Mouse (Mus musculus): ENCODE data around the gene Olfr93. TPM values are rescaled to one million over a fixed set of nuclear protein-coding genes. Genes with fewer than 3 reads are reported as not detected.
"Not testable (repeated sequence)": the region's sequence is repeated elsewhere in the genome, so short reads cannot be mapped to it uniquely, and the experiment has no call there.

Olfr93 gene
- polyA plus RNA-seq, 1 experiment from 2014 or later, result not detected

- H3K36me3 ChIP-seq (ENCODE audit: control insufficient read depth, insufficient read depth, low read length), result no peaks in the 10 kb centered on the region
- H3K27ac ChIP-seq (ENCODE audit: low read depth, low read length), result no peak overlapping the region
- WGBS (ENCODE audit: insufficient replicate concordance), result 26% methylated on average over 2 of the region's 2 CpGs
- H3K4me1 ChIP-seq (ENCODE audit: control insufficient read depth, insufficient read depth, low read length), result no peaks in the 10 kb centered on the region
- no peaks in the 10 kb centered on the region for H3K9me3 ChIP-seq (replicated peaks; ENCODE audit: control insufficient read depth, low read length)
- H3K27me3 ChIP-seq (ENCODE audit: control insufficient read depth, insufficient read depth, low read length), result peaks cover 8% of the 10 kb centered on the region
- no peak for ATAC-seq (replicated peaks; ENCODE audit: insufficient number of reproducible peaks, low FRiP score, low TSS enrichment)
- no peak overlapping the region for H3K4me2 ChIP-seq
- no peak overlapping the region for H3K4me3 ChIP-seq (ENCODE audit: low read depth, low read length)
- H3K9ac ChIP-seq (ENCODE audit: low read depth, low read length), result no peak overlapping the region
Measured at GRCm38 (mm10) chr17:37190711-37191110, 29.4 kb upstream of the Olfr93 start.

GRCm38 (mm10) chr17:37185474-37185873 is 24.2 kb upstream of the Olfr93 start:
- Histone ChIP-seq H3K9me3 (replicated peaks; ENCODE audit: control insufficient read depth, low read length) (no peaks in the 10 kb centered on the region), H3K9ac (ENCODE audit: low read depth, low read length) (no peak overlapping the region), H3K36me3 (ENCODE audit: control insufficient read depth, insufficient read depth, low read length) (no peaks in the 10 kb centered on the region), H3K27ac (ENCODE audit: low read depth, low read length) (no peak overlapping the region), H3K27me3 (ENCODE audit: control insufficient read depth, insufficient read depth, low read length) (no peaks in the 10 kb centered on the region), H3K4me2 (no peak overlapping the region), H3K4me1 (ENCODE audit: control insufficient read depth, insufficient read depth, low read length) (no peaks in the 10 kb centered on the region), H3K4me3 (ENCODE audit: low read depth, low read length) (no peak overlapping the region)
- no peak for ATAC-seq (replicated peaks; ENCODE audit: insufficient number of reproducible peaks, low FRiP score, low TSS enrichment)
- WGBS (ENCODE audit: insufficient replicate concordance), result 41% methylated on average over 6 of the region's 6 CpGs

- not testable (repeated sequence) for H3K27ac ChIP-seq (ENCODE audit: low read depth, low read length); H3K36me3 ChIP-seq (ENCODE audit: control insufficient read depth, insufficient read depth, low read length); H3K27me3 ChIP-seq (ENCODE audit: control insufficient read depth, insufficient read depth, low read length); H3K9ac ChIP-seq (ENCODE audit: low read depth, low read length); ATAC-seq (replicated peaks; ENCODE audit: insufficient number of reproducible peaks, low FRiP score, low TSS enrichment); H3K4me2 ChIP-seq; H3K9me3 ChIP-seq (replicated peaks; ENCODE audit: control insufficient read depth, low read length); H3K4me1 ChIP-seq (ENCODE audit: control insufficient read depth, insufficient read depth, low read length); H3K4me3 ChIP-seq (ENCODE audit: low read depth, low read length)
- WGBS (ENCODE audit: insufficient replicate concordance), result 72% methylated on average over 4 of the region's 4 CpGs
Measured at GRCm38 (mm10) chr17:37131366-37131765, 29.9 kb downstream of the Olfr93 start.

GRCm38 (mm10) chr17:37119988-37120387 is 41.3 kb downstream of the Olfr93 start, which contains the start of gene Olfr92:
Olfr92 (minus strand) TSS chr17:37120088.
- no peak within 1 kb of the TSS for H3K27ac ChIP-seq (ENCODE audit: low read depth, low read length)

GRCm38 (mm10) chr17:37098178-37098577 is 63.1 kb downstream of the Olfr93 start, which contains the start of gene Olfr91:
Olfr91 (minus strand) TSS chr17:37098278.
- H3K27me3 ChIP-seq (ENCODE audit: control insufficient read depth, insufficient read depth, low read length), result no peaks in the 10 kb centered on the region
- H3K4me2 ChIP-seq, result no peak within 1 kb of the TSS
- no peak within 1 kb of the TSS for H3K4me3 ChIP-seq (ENCODE audit: low read depth, low read length)
- no peak within 1 kb of the TSS for H3K9ac ChIP-seq (ENCODE audit: low read depth, low read length)
- H3K4me1 ChIP-seq (ENCODE audit: control insufficient read depth, insufficient read depth, low read length), result no peaks in the 10 kb centered on the region
- no peak within 1 kb of the TSS for H3K27ac ChIP-seq (ENCODE audit: low read depth, low read length)
- no peak for ATAC-seq (replicated peaks; ENCODE audit: insufficient number of reproducible peaks, low FRiP score, low TSS enrichment)
- H3K36me3 ChIP-seq (ENCODE audit: control insufficient read depth, insufficient read depth, low read length), result no peaks in the 10 kb centered on the region
- no peaks in the 10 kb centered on the region for H3K9me3 ChIP-seq (replicated peaks; ENCODE audit: control insufficient read depth, low read length)
- 68% methylated on average over 1 of the region's 1 CpGs for WGBS (ENCODE audit: insufficient replicate concordance)

More at GRCm38 (mm10) chr17:37119988-37120387, 41.3 kb downstream of the Olfr93 start, which contains the start of gene Olfr92:
- H3K36me3 ChIP-seq (ENCODE audit: control insufficient read depth, insufficient read depth, low read length), result no peaks in the 10 kb centered on the region
- no peak within 1 kb of the TSS for H3K4me3 ChIP-seq (ENCODE audit: low read depth, low read length)
- H3K9me3 ChIP-seq (replicated peaks; ENCODE audit: control insufficient read depth, low read length), result no peaks in the 10 kb centered on the region
- no peak within 1 kb of the TSS for H3K9ac ChIP-seq (ENCODE audit: low read depth, low read length)
- ATAC-seq (replicated peaks; ENCODE audit: insufficient number of reproducible peaks, low FRiP score, low TSS enrichment), result no peak
- WGBS (ENCODE audit: insufficient replicate concordance), result 71% methylated on average over 2 of the region's 2 CpGs
- H3K4me1 ChIP-seq (ENCODE audit: control insufficient read depth, insufficient read depth, low read length), result no peaks in the 10 kb centered on the region
- no peaks in the 10 kb centered on the region for H3K27me3 ChIP-seq (ENCODE audit: control insufficient read depth, insufficient read depth, low read length)
- no peak within 1 kb of the TSS for H3K4me2 ChIP-seq

- H3K27me3 ChIP-seq (ENCODE audit: control insufficient read depth, insufficient read depth, low read length), result no peaks in the 10 kb centered on the region
- H3K9me3 ChIP-seq (replicated peaks; ENCODE audit: control insufficient read depth, low read length), result no peaks in the 10 kb centered on the region
- no peaks in the 10 kb centered on the region for H3K36me3 ChIP-seq (ENCODE audit: control insufficient read depth, insufficient read depth, low read length)
- H3K27ac ChIP-seq (ENCODE audit: low read depth, low read length), result no peak overlapping the region
- H3K4me2 ChIP-seq, result no peak overlapping the region
- ATAC-seq (replicated peaks; ENCODE audit: insufficient number of reproducible peaks, low FRiP score, low TSS enrichment), result no peak
- H3K4me1 ChIP-seq (ENCODE audit: control insufficient read depth, insufficient read depth, low read length), result no peaks in the 10 kb centered on the region
- H3K4me3 ChIP-seq (ENCODE audit: low read depth, low read length), result no peak overlapping the region
- 75% methylated on average over 5 of the region's 5 CpGs for WGBS (ENCODE audit: insufficient replicate concordance)
- no peak overlapping the region for H3K9ac ChIP-seq (ENCODE audit: low read depth, low read length)
Measured at GRCm38 (mm10) chr17:37093289-37093688, 68.0 kb downstream of the Olfr93 start.

- no peak overlapping the region for H3K9ac ChIP-seq (ENCODE audit: low read depth, low read length)
- no peak for ATAC-seq (replicated peaks; ENCODE audit: insufficient number of reproducible peaks, low FRiP score, low TSS enrichment)
- H3K4me1 ChIP-seq (ENCODE audit: control insufficient read depth, insufficient read depth, low read length), result no peaks in the 10 kb centered on the region
- WGBS (ENCODE audit: insufficient replicate concordance), result 73% methylated on average over 1 of the region's 1 CpGs
- no peak overlapping the region for H3K4me3 ChIP-seq (ENCODE audit: low read depth, low read length)
- H3K9me3 ChIP-seq (replicated peaks; ENCODE audit: control insufficient read depth, low read length), result no peaks in the 10 kb centered on the region
- H3K4me2 ChIP-seq, result no peak overlapping the region
- no peak overlapping the region for H3K27ac ChIP-seq (ENCODE audit: low read depth, low read length)
- H3K27me3 ChIP-seq (ENCODE audit: control insufficient read depth, insufficient read depth, low read length), result no peaks in the 10 kb centered on the region
- no peaks in the 10 kb centered on the region for H3K36me3 ChIP-seq (ENCODE audit: control insufficient read depth, insufficient read depth, low read length)
Measured at GRCm38 (mm10) chr17:37092198-37092597, 69.1 kb downstream of the Olfr93 start.

Other genes starting within 250 kb of the Olfr93 start
- 0.10 and 0.17 TPM in 2 replicates for gene Rnf39, start 218.6 kb downstream of the Olfr93 start, polyA plus RNA-seq (2014; fragmentation: Nextera tagmentation; extraction: Ambion mirVana)
- gene Ppp1r11, start 209.8 kb downstream of the Olfr93 start, polyA plus RNA-seq (2014; fragmentation: Nextera tagmentation; extraction: Ambion mirVana), result 97.4 and 105 TPM in 2 replicates
- gene Znrd1, start 202.9 kb downstream of the Olfr93 start, polyA plus RNA-seq (2014; fragmentation: Nextera tagmentation; extraction: Ambion mirVana), result 42.9 and 44.1 TPM in 2 replicates
- gene Znrd1as, start 202.9 kb downstream of the Olfr93 start, polyA plus RNA-seq (2014; fragmentation: Nextera tagmentation; extraction: Ambion mirVana), result 7.9 and 8.6 TPM in 2 replicates
- not detected in 2 replicates for gene 2410137M14Rik, start 180.3 kb downstream of the Olfr93 start, polyA plus RNA-seq (2014; fragmentation: Nextera tagmentation; extraction: Ambion mirVana)
- 0.24 and 0.49 TPM in 2 replicates for gene H2-M5, start 172.0 kb downstream of the Olfr93 start, polyA plus RNA-seq (2014; fragmentation: Nextera tagmentation; extraction: Ambion mirVana)
- 66.7 and 70.1 TPM in 2 replicates for gene Zfp57, start 160.3 kb downstream of the Olfr93 start, polyA plus RNA-seq (2014; fragmentation: Nextera tagmentation; extraction: Ambion mirVana)
- 0.25 TPM in 1 of 2 replicates, not detected in the other for gene Mog, start 138.1 kb downstream of the Olfr93 start, polyA plus RNA-seq (2014; fragmentation: Nextera tagmentation; extraction: Ambion mirVana)
- 4.4 and 6.0 TPM in 2 replicates for gene Gabbr1, start 115.5 kb downstream of the Olfr93 start, polyA plus RNA-seq (2014; fragmentation: Nextera tagmentation; extraction: Ambion mirVana)
- not detected in 2 replicates for gene Olfr90, start 73.0 kb downstream of the Olfr93 start, polyA plus RNA-seq (2014; fragmentation: Nextera tagmentation; extraction: Ambion mirVana)
- not detected in 2 replicates for gene Olfr91, start 63.2 kb downstream of the Olfr93 start, polyA plus RNA-seq (2014; fragmentation: Nextera tagmentation; extraction: Ambion mirVana)
- not detected in 2 replicates for gene Olfr92, start 41.4 kb downstream of the Olfr93 start, polyA plus RNA-seq (2014; fragmentation: Nextera tagmentation; extraction: Ambion mirVana)
- gene Ubd, start 32.4 kb upstream of the Olfr93 start, polyA plus RNA-seq (2014; fragmentation: Nextera tagmentation; extraction: Ambion mirVana), result not detected in 2 replicates
- not detected in 2 replicates for gene Olfr94, start 39.5 kb upstream of the Olfr93 start, polyA plus RNA-seq (2014; fragmentation: Nextera tagmentation; extraction: Ambion mirVana)
- not detected in 2 replicates for gene Olfr95, start 51.6 kb upstream of the Olfr93 start, polyA plus RNA-seq (2014; fragmentation: Nextera tagmentation; extraction: Ambion mirVana)
- gene Olfr96, start 58.7 kb upstream of the Olfr93 start, polyA plus RNA-seq (2014; fragmentation: Nextera tagmentation; extraction: Ambion mirVana), result not detected in 2 replicates
- not detected in 2 replicates for gene Olfr97, start 75.8 kb upstream of the Olfr93 start, polyA plus RNA-seq (2014; fragmentation: Nextera tagmentation; extraction: Ambion mirVana)
- not detected in 2 replicates for gene Olfr98, start 102.3 kb upstream of the Olfr93 start, polyA plus RNA-seq (2014; fragmentation: Nextera tagmentation; extraction: Ambion mirVana)
- gene H2-M3, start 108.7 kb upstream of the Olfr93 start, polyA plus RNA-seq (2014; fragmentation: Nextera tagmentation; extraction: Ambion mirVana), result 0.55 and 0.72 TPM in 2 replicates
- gene Olfr99, start 122.0 kb upstream of the Olfr93 start, polyA plus RNA-seq (2014; fragmentation: Nextera tagmentation; extraction: Ambion mirVana), result not detected in 2 replicates
- not detected in 2 replicates for gene Olfr101, start 142.8 kb upstream of the Olfr93 start, polyA plus RNA-seq (2014; fragmentation: Nextera tagmentation; extraction: Ambion mirVana)
- gene Olfr102, start 155.6 kb upstream of the Olfr93 start, polyA plus RNA-seq (2014; fragmentation: Nextera tagmentation; extraction: Ambion mirVana), result not detected in 2 replicates
- gene Olfr103, start 178.2 kb upstream of the Olfr93 start, polyA plus RNA-seq (2014; fragmentation: Nextera tagmentation; extraction: Ambion mirVana), result not detected in 2 replicates
- gene Olfr104-ps, start 198.1 kb upstream of the Olfr93 start, polyA plus RNA-seq (2014; fragmentation: Nextera tagmentation; extraction: Ambion mirVana), result not detected in 2 replicates
- gene Olfr105-ps, start 217.5 kb upstream of the Olfr93 start, polyA plus RNA-seq (2014; fragmentation: Nextera tagmentation; extraction: Ambion mirVana), result not detected in 2 replicates
- gene Olfr106-ps, start 228.9 kb upstream of the Olfr93 start, polyA plus RNA-seq (2014; fragmentation: Nextera tagmentation; extraction: Ambion mirVana), result not detected in 2 replicates
- gene Olfr107, start 237.7 kb upstream of the Olfr93 start, polyA plus RNA-seq (2014; fragmentation: Nextera tagmentation; extraction: Ambion mirVana), result not detected in 2 replicates